8 mouse cellular contexts compared by ENCODE assay signal in genomic region chrX:70161011-70161410, GRCm38 (mm10).
A peak's percentile ranks its signal among the peaks of the same experiment; 100 is the strongest.
DNase-seq lines count a peak whose midpoint lies in the region; ATAC-seq and TF ChIP-seq lines count a peak whose summit lies in the region.

No protein-coding gene starts in this region.

- H3K36me3 ChIP-seq in kidney, embryonic 15.5 days = no peaks in the 10 kb centered on the region

- H3K4me2 ChIP-seq in kidney, embryonic 15.5 days = no peak overlapping the region

- peak; percentile 37; the same call in 1 of the 2 replicates for TF ChIP-seq CTCF in cortical plate, adult 2 months (IDR thresholded peaks at IDR 0.05; ENCODE audit: extremely low read depth, insufficient read depth, low read length)

- 19% methylated on average over 4 of the region's 4 CpGs for WGBS in kidney, embryonic 15.5 days

- no peak overlapping the region for H3K9ac ChIP-seq in kidney, embryonic 15.5 days

- ATAC-seq in kidney, embryonic 15.5 days (replicated peaks; ENCODE audit: low FRiP score) = no peak

- no peak overlapping the region for H3K27ac ChIP-seq in kidney, embryonic 15.5 days
- no peak overlapping the region for H3K27ac ChIP-seq in cortical plate, adult 2 months (ENCODE audit: insufficient read depth, low read length)

- no peak overlapping the region for H3K4me3 ChIP-seq in kidney, embryonic 15.5 days (replicated peaks)
- no peak overlapping the region for H3K4me3 ChIP-seq in cortical plate, adult 2 months (ENCODE audit: insufficient read depth, low read length)

- H3K27me3 ChIP-seq in kidney, embryonic 15.5 days = no peaks in the 10 kb centered on the region

- peak; percentile 26 for DNase-seq in kidney, adult 9 months
- DNase-seq in adipocyte (ENCODE audit: low spot score) = peak; percentile 33
- DNase-seq in layer of hippocampus, postnatal 10 days (ENCODE audit: low spot score in 2 of 2) = peak; percentile 15 to 21
- peak; percentile 24 for DNase-seq in right cerebral cortex, adult 18-20 months
- no peak for DNase-seq in ovary, postnatal 36 days (ENCODE audit: low spot score)
- DNase-seq in urinary bladder, postnatal 4 days (ENCODE audit: low spot score in 2 of 2) = no peak

- no peaks in the 10 kb centered on the region for H3K9me3 ChIP-seq in kidney, embryonic 15.5 days (replicated peaks)

- no peaks in the 10 kb centered on the region for H3K4me1 ChIP-seq in kidney, embryonic 15.5 days
- no peaks in the 10 kb centered on the region for H3K4me1 ChIP-seq in cortical plate, adult 2 months (ENCODE audit: control insufficient read depth, insufficient read depth, low read length)

- TF ChIP-seq POLR2A in cortical plate, adult 2 months (IDR thresholded peaks at IDR 0.05; ENCODE audit: extremely low read depth, insufficient read depth, low read length) = no peak

Comparison
In these comparisons a context has a peak if more than half of its experiments do, and no peak if none do; other contexts are left out.
1. DNase-seq: peak in kidney, adult 9 months (single experiment), adipocyte (single experiment), layer of hippocampus, postnatal 10 days (2 of 2) and right cerebral cortex, adult 18-20 months (single experiment); none in ovary, postnatal 36 days (single experiment) and urinary bladder, postnatal 4 days (0 of 2).